Mouse (Mus musculus): ENCODE measurements around the gene Plcxd1. TPM values are rescaled to one million over a fixed set of nuclear protein-coding genes. Genes with fewer than 3 reads are reported as not detected.
"Not testable (repeated sequence)": the region's sequence is repeated elsewhere in the genome, so short reads cannot be mapped to it uniquely, and the experiment has no call there.

Plcxd1 gene
- total RNA-seq (2022) = 1 to 10 TPM; 4.7 to 7.2 (median 5.7) TPM

GRCm38 (mm10) chr5:110099656-110100580 lies at the start of gene Plcxd1:
Gene Plcxd1 (plus strand): TSS chr5:110099969.
- peak in 1 of 2 experiments; percentile 35 for DNase-seq (ENCODE audit: low spot score in 2 of 2)

GRCm38 (mm10) chr5:110057637-110058408 lies 41.9 kb upstream of the Plcxd1 start:
- DNase-seq (ENCODE audit: low spot score in 2 of 2) = peak; percentile 81 to 82

DNA sequence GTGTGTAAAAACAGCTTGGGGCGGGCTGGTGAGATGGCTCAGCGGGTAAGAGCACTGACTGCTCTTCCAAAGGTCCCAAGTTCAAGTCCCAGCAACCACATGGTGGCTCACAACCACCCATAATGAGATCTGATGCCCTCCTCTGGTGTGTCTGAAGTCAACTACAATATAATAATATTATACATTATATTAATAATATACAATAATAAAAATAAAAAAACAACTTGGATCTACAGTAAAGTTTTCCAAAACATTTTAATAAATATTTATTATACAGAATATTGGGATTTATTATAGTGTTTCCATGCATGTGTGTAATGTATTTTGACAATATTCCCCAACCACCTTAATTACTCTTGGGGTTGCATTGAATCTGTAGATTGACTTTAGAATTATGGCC lies 27.4 kb upstream of the Plcxd1 start, which contains the start of gene Gm17655:
Gm17655 (minus strand) TSS at position 101 of the 400 bp plus-strand sequence.
- DNase-seq (ENCODE audit: low spot score in 2 of 2) = not testable (repeated sequence)

- no peak for DNase-seq (ENCODE audit: low spot score in 2 of 2)
These were observed 16.8 kb upstream of the Plcxd1 start for GRCm38 (mm10) chr5:110082961-110083360.

DNA sequence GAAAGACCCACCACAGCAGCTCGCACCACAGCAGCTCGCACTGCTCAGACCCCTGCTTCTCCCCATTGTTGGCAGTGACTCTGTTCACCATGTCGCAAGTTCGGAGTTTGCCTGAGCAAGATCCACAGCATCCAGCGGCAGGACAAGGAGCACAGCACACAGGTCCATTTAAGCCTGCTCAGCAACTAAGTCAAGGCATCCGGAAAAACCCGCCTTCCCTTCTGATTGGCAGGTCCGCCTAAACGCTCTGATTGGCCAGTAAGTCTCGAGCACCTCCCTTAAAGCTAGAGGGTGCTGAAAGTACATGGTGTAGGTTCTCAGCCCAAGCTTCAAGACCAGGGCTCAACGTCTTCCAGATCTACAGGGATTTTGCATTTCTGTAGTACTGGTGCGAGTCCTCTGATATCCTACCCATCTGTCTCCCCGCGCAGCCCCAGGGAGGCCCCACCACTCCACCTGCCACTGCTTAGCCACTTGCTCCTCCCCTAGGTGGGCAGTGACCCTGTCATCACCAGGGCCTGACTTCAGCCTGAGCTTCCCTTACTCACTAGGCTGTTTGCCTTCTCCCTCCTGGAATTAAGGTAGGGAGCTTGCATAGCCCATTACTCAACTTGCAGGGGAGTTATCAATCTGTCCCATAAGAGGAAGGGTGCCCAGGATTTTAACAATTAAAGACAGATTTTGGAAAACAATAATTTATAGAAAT lies 13.5 kb upstream of the Plcxd1 start:
- no peak for DNase-seq (ENCODE audit: low spot score in 2 of 2)

GRCm38 (mm10) chr5:110091546-110091945 lies 8.2 kb upstream of the Plcxd1 start:
- DNase-seq (ENCODE audit: low spot score in 2 of 2) = no peak

GRCm38 (mm10) chr5:110094030-110094846 lies 5.5 kb upstream of the Plcxd1 start, which contains the start of gene Gm35315:
Gene Gm35315 (minus strand): TSS chr5:110094420.
- peak; percentile 93 for DNase-seq (ENCODE audit: low spot score in 2 of 2)

DNA sequence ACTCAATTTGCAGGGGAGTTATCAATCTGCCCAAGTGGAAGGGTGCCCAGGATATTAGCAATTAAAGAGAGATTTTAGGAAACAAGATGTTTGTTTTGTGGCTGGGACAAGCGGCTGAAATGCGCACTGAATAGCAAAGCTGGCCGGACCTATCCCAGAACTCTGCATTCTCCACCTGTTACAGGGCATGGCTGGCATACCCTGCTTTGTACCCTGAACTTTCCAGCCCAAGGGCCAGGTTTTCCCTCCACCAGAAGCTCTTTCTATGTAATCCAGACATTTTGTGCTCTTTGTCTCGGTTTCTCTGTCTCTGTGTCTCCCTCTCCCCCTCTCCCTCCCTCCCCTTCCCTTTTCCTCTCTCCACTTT lies 4.9 kb upstream of the Plcxd1 start:
- no peak for DNase-seq (ENCODE audit: low spot score in 2 of 2)

DNA sequence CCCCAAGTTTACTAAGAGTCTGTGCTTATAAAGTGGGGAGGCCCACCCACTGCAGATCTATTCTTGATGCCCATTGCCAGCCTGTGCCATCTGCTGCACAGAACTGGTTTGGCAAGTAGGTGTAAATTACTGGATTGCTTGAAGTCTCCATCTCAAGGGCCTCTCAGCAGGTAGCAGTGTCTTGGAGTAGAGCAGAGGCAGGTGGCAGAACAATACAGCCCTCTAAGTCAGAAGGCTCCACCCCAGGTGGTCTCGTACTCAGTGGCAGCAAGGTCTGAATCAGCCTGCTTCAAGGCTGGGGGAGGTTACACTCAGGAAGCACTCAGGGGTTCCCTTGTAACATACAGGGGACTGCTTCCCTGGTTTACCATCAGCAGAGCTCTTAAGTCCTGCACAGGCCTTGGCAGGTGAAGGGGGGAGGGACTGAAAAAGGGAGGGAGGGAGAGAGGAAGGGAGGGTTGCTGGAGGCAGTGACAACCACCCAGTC lies 735 bp upstream of the Plcxd1 start:
- DNase-seq (ENCODE audit: low spot score in 2 of 2) = peak; percentile 31 to 32

- peak; percentile 30 to 48 for DNase-seq (ENCODE audit: low spot score in 2 of 2)
These were observed 1.3 kb downstream of the Plcxd1 start for GRCm38 (mm10) chr5:110100921-110101631.

- peak; percentile 69 to 72 for DNase-seq (ENCODE audit: low spot score in 2 of 2)
These were observed 2.1 kb downstream of the Plcxd1 start for GRCm38 (mm10) chr5:110101716-110102347.

GRCm38 (mm10) chr5:110102429-110102828 lies 2.7 kb downstream of the Plcxd1 start:
- DNase-seq (ENCODE audit: low spot score in 2 of 2) = peak in 1 of 2 experiments; percentile 32

- no peak for DNase-seq (ENCODE audit: low spot score in 2 of 2)
These were observed 3.3 kb downstream of the Plcxd1 start for GRCm38 (mm10) chr5:110102853-110103625.

DNA sequence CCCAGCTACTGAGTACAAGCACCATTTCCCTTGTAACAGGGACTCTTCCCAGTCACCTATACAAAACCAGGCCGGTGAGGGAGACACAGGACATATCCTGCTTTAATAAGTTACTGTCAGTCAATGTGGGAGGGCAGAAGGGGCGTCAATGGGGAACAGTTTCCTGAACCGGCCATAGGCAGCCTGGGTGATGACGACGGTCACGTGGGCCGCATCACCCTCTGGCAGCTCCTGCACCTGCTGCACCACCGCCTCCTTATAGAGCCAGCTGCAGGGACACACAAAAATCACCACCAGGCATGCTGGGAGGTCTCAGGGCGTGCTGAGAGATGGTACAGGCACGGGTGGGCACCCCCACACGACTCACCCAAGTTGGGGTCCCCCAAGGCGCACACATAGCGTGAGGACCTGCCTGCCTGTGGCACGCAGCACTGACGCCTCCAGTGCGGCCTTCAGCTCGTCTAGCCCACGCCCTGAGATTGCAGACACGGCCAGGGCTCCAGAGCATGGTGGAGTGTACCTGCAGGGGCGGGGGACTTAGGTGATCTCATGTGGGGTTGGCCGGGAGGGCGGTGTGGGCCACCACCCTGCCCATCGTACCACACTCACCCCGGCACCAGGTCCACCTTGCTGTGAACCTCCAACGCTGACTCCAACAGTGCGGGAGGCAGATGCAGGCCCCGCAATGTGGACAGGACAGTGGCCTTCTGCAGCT lies 4.3 kb downstream of the Plcxd1 start:
- no peak for DNase-seq (ENCODE audit: low spot score in 2 of 2)

DNA sequence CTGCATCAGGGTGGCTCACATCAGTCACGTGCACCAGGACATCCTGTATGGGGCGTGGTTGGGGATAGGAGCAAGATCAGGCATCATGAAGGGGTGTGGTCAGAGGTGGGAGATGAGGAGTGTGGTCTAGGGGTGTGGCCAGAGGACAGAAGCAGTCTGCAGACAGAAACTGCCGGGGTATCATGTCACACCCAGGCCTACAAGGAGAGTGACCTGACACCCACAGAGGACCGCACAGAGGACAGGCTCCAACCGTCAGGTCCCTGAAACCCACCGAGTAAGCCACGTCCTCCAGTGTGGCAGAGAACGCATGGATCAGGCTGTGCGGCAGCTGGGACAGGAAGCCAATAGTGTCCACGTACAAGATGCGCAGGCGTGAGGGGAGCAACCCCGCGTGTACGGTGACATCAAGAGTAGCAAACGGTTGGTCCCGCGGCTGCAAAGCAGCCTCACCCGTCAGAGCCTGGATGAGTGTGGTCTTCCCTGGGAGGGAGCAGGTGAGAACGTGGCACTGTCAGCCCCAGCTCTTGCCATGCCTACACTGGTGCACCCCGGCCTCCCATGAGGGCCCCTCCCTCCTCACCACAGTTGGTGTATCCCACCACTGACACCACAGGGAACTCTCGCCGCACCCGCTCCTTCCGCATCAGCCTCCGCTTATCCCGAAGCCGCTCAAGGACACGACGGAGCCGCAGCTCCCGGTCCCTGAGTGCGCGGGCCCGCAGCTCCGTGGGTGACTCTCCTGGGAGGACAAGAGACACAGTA lies 5.0 kb downstream of the Plcxd1 start:
- DNase-seq (ENCODE audit: low spot score in 2 of 2) = peak in 1 of 2 experiments; percentile 23

DNA sequence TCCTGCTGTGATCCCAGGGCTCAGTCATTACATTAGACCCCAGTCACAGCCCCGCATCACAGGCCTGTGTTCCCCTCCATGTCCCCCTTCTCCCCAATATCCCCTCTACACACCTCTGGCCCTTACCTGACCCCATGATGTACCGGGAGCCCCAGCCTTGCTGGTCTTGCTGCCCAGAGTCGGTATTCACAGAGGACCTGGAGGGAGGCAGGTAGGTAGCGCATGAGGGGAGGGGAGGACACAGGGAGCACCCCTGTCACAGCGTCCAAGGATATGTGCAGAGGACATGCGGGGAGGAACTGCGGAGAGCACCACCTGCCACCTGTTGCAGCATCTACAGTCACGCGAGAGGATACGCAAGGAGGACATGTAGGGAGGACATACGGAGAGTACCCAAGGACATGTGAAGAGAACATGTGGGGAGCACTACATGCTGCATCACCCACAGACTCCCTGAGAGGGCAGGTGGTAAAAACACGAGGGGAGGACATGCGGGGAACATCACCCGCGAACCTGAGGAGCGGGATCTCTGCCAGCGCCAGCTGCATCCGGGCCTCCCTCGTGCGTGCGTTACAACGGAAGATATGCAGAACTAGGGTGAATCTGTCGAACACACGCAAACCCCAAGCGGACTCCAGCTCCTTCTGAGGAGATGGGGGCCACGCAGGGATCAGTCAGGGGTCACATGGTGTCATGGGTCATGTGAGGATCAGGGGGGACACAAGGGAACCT lies 6.5 kb downstream of the Plcxd1 start:
- DNase-seq (ENCODE audit: low spot score in 2 of 2) = peak; percentile 28 to 53
